Mouse (Mus musculus) hindbrain, embryonic 13.5 days (tissue): Measurements from ENCODE around the gene Rnf111. TPM values are rescaled to one million over a fixed set of nuclear protein-coding genes. Genes with fewer than 3 reads are reported as not detected.

Experiments
- ATAC-seq: fragments of 200-750 bp; cut with Nextera tagmentation; 2 replicates; pipeline ENCODE4 v1.8.0; 2017; ENCODE audit warnings: moderate TSS enrichment; ENCODE audit not compliant: low FRiP score
- H3K27ac ChIP-seq: fragments of 300-500 bp; sonication (generic); 2 replicates; pipeline ENCODE4 v1.5.1; 2015; ENCODE audit warnings: inconsistent platforms, mild to moderate bottlenecking, moderate library complexity
- H3K27me3 ChIP-seq: fragments of 300-500 bp; sonication (generic); 2 replicates; pipeline ENCODE4 v1.6.1; 2015; ENCODE audit warnings: mild to moderate bottlenecking, inconsistent platforms
- H3K36me3 ChIP-seq: fragments of 300-500 bp; sonication (generic); 2 replicates; pipeline ENCODE4 v1.6.1; 2015; ENCODE audit warnings: mild to moderate bottlenecking, inconsistent platforms
- H3K4me1 ChIP-seq: fragments of 300-500 bp; sonication (generic); replicated peaks from 2 replicates; pipeline ENCODE4 v1.6.1; 2015; ENCODE audit warnings: inconsistent platforms
- H3K4me2 ChIP-seq: fragments of 300-500 bp; sonication (generic); 2 replicates; pipeline ENCODE4 v1.6.1; 2015; ENCODE audit warnings: inconsistent platforms, mild to moderate bottlenecking, moderate library complexity
- H3K4me3 ChIP-seq: fragments of 300-500 bp; sonication (generic); 2 replicates; pipeline ENCODE4 v1.5.1; 2015; ENCODE audit warnings: mild to moderate bottlenecking, inconsistent platforms
- H3K9ac ChIP-seq: fragments of 300-500 bp; sonication (generic); 2 replicates; pipeline ENCODE4 v1.6.1; 2015; ENCODE audit warnings: mild to moderate bottlenecking, inconsistent platforms
- H3K9me3 ChIP-seq: fragments of 300-500 bp; sonication (generic); 2 replicates; pipeline ENCODE4 v1.6.1; 2016; ENCODE audit warnings: inconsistent platforms
- WGBS: fragments of 180-500 bp; shearing (Covaris S2); methylation state at CpG from one replicate; pipeline ENCODE4 v1.1.7; 2015; 5-methylcytosine and 5-hydroxymethylcytosine counted together
- microRNA-seq: library from miRNA; unstranded; fragments of <30 nt; microRNA quantifications from one replicate; pipeline ENCODE4, GENCODE M21; 2016
- polyA plus RNA-seq: library from polyadenylated mRNA; unstranded; fragments of >200 nt; fragmentation: Nextera tagmentation; extraction: Ambion mirVana; gene quantifications from 2 replicates; pipeline ENCODE4 v1.2.1, GENCODE M21; 2015

Gene Rnf111
- polyA plus RNA-seq, 1 experiment from 2014 or later: 34.5 TPM

DNA sequence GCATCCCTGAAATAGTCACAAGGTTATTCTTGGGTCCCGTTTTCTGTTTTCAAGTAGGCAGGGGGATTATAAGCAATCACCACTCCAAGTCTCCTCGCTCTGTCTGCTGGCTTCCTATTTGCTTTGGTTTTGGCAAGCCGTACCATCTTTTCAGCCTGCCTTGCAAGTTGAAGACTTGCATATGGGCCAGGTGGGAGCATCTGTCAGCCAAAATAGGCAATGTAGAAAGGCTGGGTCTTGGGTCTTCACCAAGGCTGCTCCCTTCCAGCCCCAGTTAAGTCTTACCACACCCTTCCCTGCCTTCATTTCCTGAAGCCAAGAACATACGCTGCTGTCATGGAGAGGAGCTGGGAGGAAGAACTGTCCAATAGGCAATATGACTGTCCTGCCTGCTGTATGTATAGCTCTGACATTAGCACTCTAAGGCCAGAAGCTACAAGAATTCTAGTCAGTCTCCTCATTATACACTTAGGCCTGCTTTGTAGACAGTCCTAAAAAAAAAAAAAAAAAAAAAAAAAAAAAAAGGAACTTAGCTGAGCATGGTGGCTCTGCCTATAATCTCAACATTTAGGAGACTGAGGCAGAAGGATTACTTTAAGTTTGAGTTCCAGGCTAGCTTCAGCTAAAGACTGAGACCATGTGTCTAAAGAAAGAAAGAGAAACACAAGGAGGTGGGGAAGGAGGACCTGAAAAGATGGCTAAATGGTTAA is 116.0 kb downstream of the Rnf111 start:
- Histone ChIP-seq H3K4me2 (no peak overlapping the region), H3K4me3 (no peak overlapping the region), H3K27me3 (no peaks in the 10 kb centered on the region), H3K4me1 (no peaks in the 10 kb centered on the region), H3K27ac (no peak overlapping the region), H3K9me3 (no peaks in the 10 kb centered on the region), H3K9ac (no peak overlapping the region), H3K36me3 (peaks cover 7% of the 10 kb centered on the region)
- ATAC-seq: no peak
- WGBS: 97% methylated on average over 4 of the region's 4 CpGs

DNA sequence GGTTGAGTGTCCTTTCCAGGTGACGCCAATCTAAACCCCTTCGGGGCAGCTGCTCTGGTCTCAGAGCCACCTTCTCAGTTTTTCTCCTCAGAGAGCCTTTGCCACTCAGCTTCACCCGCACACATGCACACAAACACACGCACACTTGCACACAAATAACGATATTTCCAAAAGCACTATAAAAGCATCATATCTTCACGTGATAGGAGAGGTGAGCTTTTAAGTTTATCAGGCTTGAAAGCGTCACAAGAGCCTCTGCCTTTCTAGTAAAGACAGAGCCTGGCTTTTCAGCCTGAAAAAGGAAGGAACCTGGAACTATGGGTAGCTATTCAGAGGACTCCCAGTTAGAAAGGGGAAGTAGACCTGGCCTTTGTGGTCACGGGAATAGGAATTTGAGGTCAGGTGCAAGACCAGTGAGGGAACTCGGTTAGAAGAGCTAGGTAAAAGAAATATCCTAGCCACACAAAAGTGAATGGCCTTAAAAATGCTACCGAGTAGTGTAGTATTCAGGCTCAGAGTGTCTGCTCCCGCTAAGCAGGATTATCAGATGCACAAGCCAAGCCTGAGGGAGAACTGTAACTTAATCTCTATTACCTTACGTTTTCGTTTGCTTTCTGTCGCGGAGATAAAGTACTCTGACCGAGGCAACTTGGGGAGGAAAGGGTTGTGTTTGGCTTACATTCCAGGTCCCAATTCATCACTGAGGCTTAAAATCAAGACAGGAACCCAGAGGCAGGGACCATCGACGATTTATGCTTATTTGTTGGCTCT is 118.4 kb downstream of the Rnf111 start:
- ATAC-seq: no peak
- no peak overlapping the region for H3K4me2 ChIP-seq
- 92% methylated on average over 18 of the region's 18 CpGs for WGBS

DNA sequence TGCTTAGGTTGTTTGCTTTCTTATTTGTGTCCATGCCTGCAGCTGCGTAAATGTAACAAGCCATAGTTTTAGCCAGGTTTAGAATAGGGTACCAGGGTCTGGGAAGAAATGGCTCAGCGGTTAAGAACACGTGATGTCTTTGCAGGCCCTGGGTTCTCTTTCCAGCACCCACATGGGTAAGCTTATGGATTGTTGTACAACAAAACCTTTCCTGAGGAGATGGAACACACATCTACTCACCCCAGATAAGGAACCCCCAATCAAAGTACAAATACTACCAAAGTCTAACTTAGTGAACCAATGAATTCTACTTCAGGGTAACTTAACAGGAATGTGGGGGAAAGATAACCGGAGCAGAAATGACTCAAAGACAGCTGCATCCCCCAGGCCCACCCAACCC is 119.0 kb downstream of the Rnf111 start:
- WGBS: 98% methylated on average over 4 of the region's 4 CpGs

More for the DNA sequence above, 118.4 kb downstream of the Rnf111 start:
- H3K9me3 ChIP-seq: no peaks in the 10 kb centered on the region
- H3K27me3 ChIP-seq: no peaks in the 10 kb centered on the region
- H3K27ac ChIP-seq: no peak overlapping the region
- H3K9ac ChIP-seq: no peak overlapping the region
- H3K36me3 ChIP-seq: peaks cover 7% of the 10 kb centered on the region
- H3K4me3 ChIP-seq: no peak overlapping the region
- no peaks in the 10 kb centered on the region for H3K4me1 ChIP-seq

DNA sequence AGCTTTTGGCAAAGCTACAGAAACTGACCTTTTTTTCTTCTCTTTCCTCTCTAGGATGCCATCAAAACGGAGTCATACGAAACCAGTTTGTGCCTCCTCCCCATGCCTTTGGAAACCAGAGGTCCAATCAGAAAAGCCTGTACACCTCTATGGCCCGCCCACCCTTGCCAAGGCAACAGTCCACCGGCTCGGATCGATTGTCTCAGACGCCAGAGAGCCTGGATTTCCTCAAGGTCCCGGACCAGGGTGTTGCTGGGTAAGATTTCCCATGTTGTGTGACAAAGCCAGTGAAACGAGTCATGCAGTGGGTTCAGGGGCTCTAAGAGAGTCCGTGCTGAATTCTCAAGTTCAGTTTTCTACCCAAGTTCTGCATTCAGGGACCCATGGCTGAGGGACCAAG is 119.8 kb downstream of the Rnf111 start:
- no peak overlapping the region for H3K27ac ChIP-seq
- H3K4me2 ChIP-seq: no peak overlapping the region
- ATAC-seq: no peak
- H3K4me1 ChIP-seq: no peaks in the 10 kb centered on the region
- 77% methylated on average over 10 of the region's 10 CpGs for WGBS
- H3K27me3 ChIP-seq: no peaks in the 10 kb centered on the region
- H3K9me3 ChIP-seq: no peaks in the 10 kb centered on the region
- peaks cover 9% of the 10 kb centered on the region for H3K36me3 ChIP-seq
- no peak overlapping the region for H3K4me3 ChIP-seq
- H3K9ac ChIP-seq: no peak overlapping the region

More for the DNA sequence above, 119.0 kb downstream of the Rnf111 start:
- Histone ChIP-seq H3K36me3 (peaks cover 7% of the 10 kb centered on the region), H3K4me2 (no peak overlapping the region), H3K4me1 (no peaks in the 10 kb centered on the region), H3K9me3 (no peaks in the 10 kb centered on the region), H3K4me3 (no peak overlapping the region), H3K9ac (no peak overlapping the region), H3K27me3 (no peaks in the 10 kb centered on the region), H3K27ac (no peak overlapping the region)
- no peak for ATAC-seq

DNA sequence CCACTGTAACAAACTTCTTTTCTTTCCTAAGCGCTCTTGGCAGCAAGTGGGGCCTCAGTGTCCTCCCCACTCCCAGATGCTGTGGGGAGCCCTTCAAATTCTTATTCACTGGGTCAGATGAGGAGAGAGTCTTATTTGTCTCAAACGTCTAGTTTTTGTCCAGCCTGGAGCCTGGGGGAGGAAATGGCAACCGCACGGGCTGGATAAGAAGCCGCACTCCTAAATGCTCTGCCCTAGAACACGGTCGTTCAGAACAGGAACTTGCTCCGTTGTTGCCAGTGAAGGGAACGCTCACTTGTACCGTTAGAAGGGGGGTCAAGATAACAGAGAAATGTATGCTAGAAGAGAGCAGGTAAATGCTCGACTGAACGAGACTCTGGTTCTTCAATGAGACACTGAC is 121.4 kb downstream of the Rnf111 start:
- H3K27me3 ChIP-seq: no peaks in the 10 kb centered on the region
- no peaks in the 10 kb centered on the region for H3K9me3 ChIP-seq
- peaks cover 20% of the 10 kb centered on the region for H3K36me3 ChIP-seq
- H3K4me3 ChIP-seq: no peak overlapping the region
- no peak overlapping the region for H3K9ac ChIP-seq
- no peak for ATAC-seq
- H3K4me1 ChIP-seq: no peaks in the 10 kb centered on the region
- no peak overlapping the region for H3K27ac ChIP-seq
- no peak overlapping the region for H3K4me2 ChIP-seq
- WGBS: 88% methylated on average over 12 of the region's 12 CpGs

DNA sequence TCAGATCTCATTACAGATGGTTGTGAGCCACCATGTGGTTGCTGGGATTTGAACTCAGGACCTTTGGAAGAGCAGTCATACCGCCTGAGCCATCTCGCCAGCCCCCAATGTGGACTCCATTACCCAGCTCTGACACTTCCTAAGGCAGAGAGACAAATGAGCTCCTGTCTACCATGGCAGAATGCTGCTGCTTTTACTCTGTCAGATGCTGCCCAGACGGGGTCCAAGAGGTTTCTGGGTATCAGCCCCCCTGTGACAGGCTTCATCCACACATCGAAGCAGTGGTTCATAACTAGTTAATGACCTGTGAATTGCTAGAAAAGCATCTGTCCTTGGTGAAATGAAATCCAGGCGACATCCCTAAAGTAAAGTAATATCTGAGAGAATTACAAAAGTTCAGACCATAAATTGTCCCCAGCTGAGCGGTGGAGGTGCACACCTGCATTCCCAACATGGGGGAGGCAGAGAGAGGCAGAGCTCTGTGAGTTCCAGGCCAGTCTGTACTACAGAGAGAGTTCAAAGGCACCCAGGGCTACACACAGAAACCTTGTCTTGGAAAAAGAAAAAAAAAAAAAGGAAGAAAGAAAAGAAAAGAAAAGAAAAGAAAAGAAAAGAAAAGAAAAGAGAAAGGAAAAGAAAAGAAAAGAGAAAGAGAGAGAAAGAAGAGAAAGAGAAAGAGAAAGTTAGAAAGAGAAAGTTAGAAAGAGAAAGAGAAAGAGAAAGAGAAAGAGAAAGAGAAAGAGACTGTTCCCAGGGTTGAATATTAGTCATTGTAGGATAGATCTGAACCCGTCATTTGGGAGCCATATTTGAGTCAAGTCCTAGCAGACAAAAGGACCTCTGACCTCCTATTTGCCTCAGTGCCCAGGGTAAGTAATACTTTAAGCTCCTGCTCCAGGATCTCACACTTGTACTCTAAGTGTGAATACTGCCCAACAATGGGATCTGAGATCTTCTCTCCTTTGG is 123.7 kb downstream of the Rnf111 start:
- Histone ChIP-seq H3K9me3 (no peaks in the 10 kb centered on the region), H3K4me2 (no peak overlapping the region), H3K4me1 (no peaks in the 10 kb centered on the region), H3K4me3 (no peak overlapping the region), H3K27me3 (no peaks in the 10 kb centered on the region), H3K36me3 (peaks cover 25% of the 10 kb centered on the region), H3K27ac (no peak overlapping the region), H3K9ac (no peak overlapping the region)
- ATAC-seq: no peak
- WGBS: 87% methylated on average over 7 of the region's 7 CpGs

Small RNAs within 50 kb of the gene (microRNA-seq; reads per million reads assigned to microRNA genes)
- 5.4 reads per million, percentile 16 among the genes with 10 or more reads in this experiment for gene Mir5626

Other genes starting within 250 kb of the Rnf111 start
- 45.3 and 46.7 TPM in 2 replicates for gene Ccnb2, start 82.2 kb downstream of the Rnf111 start, polyA plus RNA-seq
- 69.4 and 71.3 TPM in 2 replicates for gene Sltm, start 39.0 kb upstream of the Rnf111 start, polyA plus RNA-seq
- gene Gm10642, start 152.5 kb upstream of the Rnf111 start, polyA plus RNA-seq: 0.29 and 0.41 TPM in 2 replicates
- 17.4 and 20.4 TPM in 2 replicates for gene Mindy2, start 153.4 kb upstream of the Rnf111 start, polyA plus RNA-seq
- gene Adam10, start 175.3 kb upstream of the Rnf111 start, polyA plus RNA-seq: 73.4 and 74.4 TPM in 2 replicates